Mouse (Mus musculus) lung, embryonic 14.5 days (tissue): Measurements from ENCODE around the gene Mmab. TPM values are rescaled to one million over a fixed set of nuclear protein-coding genes. Genes with fewer than 3 reads are reported as not detected.
A peak's percentile ranks its signal among the peaks of the same experiment; 100 is the strongest.

Experiments
- ATAC-seq: fragments of 200-750 bp; cut with Nextera tagmentation; 2 replicates; pipeline ENCODE4 v1.8.0; 2017; ENCODE audit warnings: mild to moderate bottlenecking, moderate TSS enrichment, moderate library complexity; ENCODE audit not compliant: insufficient read depth
- DNase-seq: peaks from one replicate; pipeline ENCODE4 v3.0.0-alpha.2; 2015
- H3K27ac ChIP-seq: fragments of 300-500 bp; sonication (generic); 2 replicates; pipeline ENCODE4 v1.5.1; 2014; ENCODE audit warnings: low read depth, mild to moderate bottlenecking, moderate library complexity
- H3K27me3 ChIP-seq: fragments of 300-500 bp; sonication (generic); 2 replicates; pipeline ENCODE4 v1.6.1; 2014; ENCODE audit warnings: low read length, control low read depth; ENCODE audit not compliant: insufficient read depth
- H3K36me3 ChIP-seq: fragments of 300-500 bp; sonication (generic); 2 replicates; pipeline ENCODE4 v1.6.1; 2014; ENCODE audit warnings: control low read depth; ENCODE audit not compliant: insufficient read depth
- H3K4me1 ChIP-seq: fragments of 300-500 bp; sonication (generic); 2 replicates; pipeline ENCODE4 v1.6.1; 2014; ENCODE audit warnings: antibody characterized with exemption, control low read depth; ENCODE audit not compliant: insufficient read depth
- H3K4me2 ChIP-seq: fragments of 300-500 bp; sonication (generic); 2 replicates; pipeline ENCODE4 v1.6.1; 2014; ENCODE audit warnings: mild to moderate bottlenecking
- H3K4me3 ChIP-seq: fragments of 300-500 bp; sonication (generic); 2 replicates; pipeline ENCODE4 v1.5.1; 2014; ENCODE audit warnings: low read depth, low read length
- H3K9ac ChIP-seq: fragments of 300-500 bp; sonication (generic); 2 replicates; pipeline ENCODE4 v1.6.1; 2014
- H3K9me3 ChIP-seq: fragments of 300-500 bp; sonication (generic); 2 replicates; pipeline ENCODE4 v1.6.1; 2016; ENCODE audit warnings: low read depth, low read length, control low read depth
- CTCF ChIP-seq: IDR thresholded peaks from 2 replicates; pipeline ENCODE4 v1.5.1; 2016; ENCODE audit warnings: antibody characterized with exemption, low read depth
- WGBS: fragments of 180-500 bp; shearing (Covaris S2); extraction: QIAGEN DNeasy Blood & Tissue Kit; methylation state at CpG from one replicate; pipeline ENCODE4 v1.1.7; 2014; 5-methylcytosine and 5-hydroxymethylcytosine counted together
- polyA plus RNA-seq: library from polyadenylated mRNA; unstranded; fragments of >200 nt; fragmentation: Nextera tagmentation; extraction: Ambion mirVana; gene quantifications from 2 replicates; pipeline ENCODE4 v1.2.1, GENCODE M21; 2014

The Mmab gene
- polyA plus RNA-seq, 1 experiment from 2014 or later: 32.4 TPM

DNA sequence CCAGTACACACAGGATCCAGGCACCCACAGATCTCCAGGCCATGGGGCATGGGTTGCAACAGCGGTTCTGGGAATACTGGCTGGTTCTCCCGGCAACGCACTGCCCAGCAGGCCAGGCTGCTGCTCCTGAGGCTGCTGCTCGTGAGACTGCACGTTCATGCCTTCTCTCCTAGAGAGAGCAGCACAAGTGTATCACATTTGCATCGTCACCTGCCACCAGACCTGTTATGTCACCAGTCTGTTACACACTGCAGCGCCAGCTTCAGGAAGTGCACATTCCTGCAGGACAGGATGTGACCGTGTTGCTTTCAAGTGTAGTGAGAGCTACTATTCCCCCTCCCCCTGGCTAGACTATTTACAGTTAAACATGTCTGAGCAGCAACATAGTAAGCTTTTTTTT lies 27.0 kb downstream of the Mmab start:
- Histone ChIP-seq H3K9me3 (no peaks in the 10 kb centered on the region), H3K36me3 (peaks cover 92% of the 10 kb centered on the region), H3K27ac (no peak overlapping the region), H3K9ac (no peak overlapping the region), H3K4me1 (peaks cover 16% of the 10 kb centered on the region), H3K4me2 (no peak overlapping the region), H3K27me3 (no peaks in the 10 kb centered on the region), H3K4me3 (no peak overlapping the region)
- 72% methylated on average over 8 of the region's 8 CpGs for WGBS
- no peak for ATAC-seq
- DNase-seq: no peak
- no peak for TF ChIP-seq CTCF

GRCm38 (mm10) chr5:114415606-114416005 lies 28.3 kb downstream of the Mmab start:
- Histone ChIP-seq H3K4me2 (no peak overlapping the region), H3K4me3 (no peak overlapping the region), H3K9me3 (no peaks in the 10 kb centered on the region), H3K4me1 (peaks cover 17% of the 10 kb centered on the region), H3K27ac (no peak overlapping the region), H3K27me3 (no peaks in the 10 kb centered on the region), H3K36me3 (peaks cover 99% of the 10 kb centered on the region), H3K9ac (no peak overlapping the region)
- no peak for TF ChIP-seq CTCF
- ATAC-seq (no peak), DNase-seq (no peak)
- WGBS: 95% methylated on average over 5 of the region's 5 CpGs

DNA sequence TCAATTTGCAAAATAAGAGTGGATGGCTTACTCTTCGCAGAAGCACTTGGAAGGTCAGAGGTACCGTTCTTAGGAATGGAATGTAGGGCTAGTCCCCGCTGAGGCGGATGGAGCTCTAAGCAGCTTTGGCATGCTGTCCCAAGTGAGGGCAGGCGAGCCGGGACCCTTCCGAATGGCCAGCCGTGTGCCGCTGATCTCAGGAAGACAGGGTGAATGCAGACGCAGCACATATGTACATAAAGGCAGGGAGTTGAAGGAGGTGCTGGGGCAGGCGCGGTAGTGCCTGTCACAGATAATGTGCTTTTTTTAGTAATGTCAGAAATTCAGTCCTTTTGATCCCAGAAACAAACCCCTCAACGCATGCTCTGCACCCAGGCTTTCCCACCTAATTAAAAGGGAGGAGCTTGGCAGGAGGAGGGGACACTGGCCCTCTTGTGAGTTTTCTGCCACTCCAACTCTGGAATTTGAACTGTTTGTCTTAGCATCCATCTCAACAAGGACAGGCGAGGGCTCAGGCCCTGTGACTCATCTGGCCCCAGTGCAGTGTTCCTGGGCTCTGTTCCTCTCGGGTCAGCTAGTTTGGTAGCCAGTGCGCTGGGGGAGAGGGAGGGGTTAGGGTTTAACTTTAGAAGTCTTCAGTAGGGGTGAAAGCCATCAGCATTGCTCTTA lies 30.7 kb downstream of the Mmab start:
- TF ChIP-seq CTCF: no peak
- peak overlapping the region; percentile 85 for H3K27ac ChIP-seq
- H3K4me3 ChIP-seq: no peak overlapping the region
- H3K4me2 ChIP-seq: peak overlapping the region; percentile 18; the same call in 1 of the 2 replicates
- peaks cover 99% of the 10 kb centered on the region for H3K36me3 ChIP-seq
- H3K9ac ChIP-seq: no peak overlapping the region
- H3K9me3 ChIP-seq: no peaks in the 10 kb centered on the region
- 16% methylated on average over 16 of the region's 16 CpGs for WGBS
- no peaks in the 10 kb centered on the region for H3K27me3 ChIP-seq
- peak; percentile 88 for ATAC-seq
- peak; percentile 90 for DNase-seq
- H3K4me1 ChIP-seq: peaks cover 17% of the 10 kb centered on the region

GRCm38 (mm10) chr5:114412361-114412998 lies 31.4 kb downstream of the Mmab start:
- peak overlapping the region; percentile 85 for H3K27ac ChIP-seq
- no peak overlapping the region for H3K4me3 ChIP-seq
- 27% methylated on average over 23 of the region's 23 CpGs for WGBS
- no peak overlapping the region for H3K4me2 ChIP-seq
- no peaks in the 10 kb centered on the region for H3K27me3 ChIP-seq
- H3K9me3 ChIP-seq: no peaks in the 10 kb centered on the region
- ATAC-seq: peak; percentile 22
- peaks cover 99% of the 10 kb centered on the region for H3K36me3 ChIP-seq
- TF ChIP-seq CTCF: no peak
- H3K4me1 ChIP-seq: peaks cover 17% of the 10 kb centered on the region
- H3K9ac ChIP-seq: no peak overlapping the region
- peak; percentile 60 for DNase-seq

DNA sequence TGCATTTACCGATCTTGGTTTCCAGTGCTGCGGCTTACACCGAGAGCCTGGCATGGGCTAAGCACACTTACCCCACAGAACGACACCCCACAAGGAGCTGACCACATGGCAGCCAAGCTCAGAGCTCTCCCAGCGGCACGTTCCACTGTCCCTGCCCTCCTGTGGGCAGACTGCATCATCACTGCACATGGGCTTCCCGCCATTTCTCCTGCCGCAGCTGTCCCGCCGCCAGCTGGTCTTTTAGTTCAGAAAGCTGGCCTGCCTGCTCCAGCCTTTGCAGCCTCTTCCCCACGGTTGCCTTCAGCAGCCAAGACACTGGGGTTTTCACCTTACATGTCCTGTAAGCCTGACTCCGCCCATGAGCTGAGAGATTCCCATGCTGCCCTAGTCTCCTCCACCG lies 33.4 kb downstream of the Mmab start:
- Histone ChIP-seq H3K9ac (no peak overlapping the region), H3K4me3 (no peak overlapping the region), H3K4me2 (no peak overlapping the region), H3K4me1 (peaks cover 17% of the 10 kb centered on the region), H3K27ac (no peak overlapping the region), H3K9me3 (no peaks in the 10 kb centered on the region), H3K36me3 (peaks cover 99% of the 10 kb centered on the region), H3K27me3 (no peaks in the 10 kb centered on the region)
- ATAC-seq (no peak), DNase-seq (no peak)
- WGBS: 80% methylated on average over 13 of the region's 13 CpGs
- no peak for TF ChIP-seq CTCF

DNA sequence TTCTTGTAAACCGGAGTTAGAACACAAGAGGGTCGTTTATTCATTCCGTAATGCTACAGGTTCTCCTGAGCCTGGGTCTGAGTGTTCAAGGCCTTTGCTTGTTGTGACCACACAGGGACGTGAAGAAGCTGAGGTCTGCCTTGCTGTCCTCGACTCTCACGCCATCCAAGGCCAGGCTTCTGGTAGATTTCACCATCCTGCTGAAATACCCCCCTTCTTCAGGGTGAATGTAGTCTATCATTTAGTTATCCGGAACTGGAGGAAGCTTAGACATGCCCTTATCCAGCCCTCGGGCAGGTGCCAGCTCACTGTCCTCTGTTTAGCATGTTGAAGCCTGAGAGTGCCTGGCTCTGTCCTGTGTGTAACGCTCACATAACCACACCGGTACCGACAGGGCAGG lies 35.0 kb downstream of the Mmab start:
- DNase-seq (no peak), ATAC-seq (no peak)
- Histone ChIP-seq H3K4me3 (no peak overlapping the region), H3K4me2 (no peak overlapping the region), H3K27me3 (no peaks in the 10 kb centered on the region), H3K4me1 (peaks cover 13% of the 10 kb centered on the region), H3K27ac (no peak overlapping the region), H3K9ac (no peak overlapping the region), H3K36me3 (peaks cover 99% of the 10 kb centered on the region), H3K9me3 (no peaks in the 10 kb centered on the region)
- no peak for TF ChIP-seq CTCF
- 87% methylated on average over 11 of the region's 11 CpGs for WGBS

GRCm38 (mm10) chr5:114407810-114408209 lies 36.0 kb downstream of the Mmab start:
- DNase-seq: no peak
- peaks cover 6% of the 10 kb centered on the region for H3K4me1 ChIP-seq
- H3K4me3 ChIP-seq: no peak overlapping the region
- no peak for ATAC-seq
- no peak overlapping the region for H3K9ac ChIP-seq
- H3K27me3 ChIP-seq: no peaks in the 10 kb centered on the region
- H3K36me3 ChIP-seq: peaks cover 99% of the 10 kb centered on the region
- H3K27ac ChIP-seq: no peak overlapping the region
- 82% methylated on average over 9 of the region's 9 CpGs for WGBS
- H3K9me3 ChIP-seq: no peaks in the 10 kb centered on the region
- no peak for TF ChIP-seq CTCF
- no peak overlapping the region for H3K4me2 ChIP-seq
